Mouse (Mus musculus) embryonic stem cell, embryonic (primary cell): Measurements from ENCODE around the gene C1qc.

Source experiments
- CTCF ChIA-PET, 4 experiments: fragments of 300-600 bp in 2 of 4; fragments of 350-600 bp in 2 of 4; sonication (Branson Sonifier 250); formaldehyde crosslinking; loops; one replicate each; lab custom pipeline; 2022; ENCODE audit warnings: inconsistent platforms in 2 of 4; lab: Charles Lee
- POLR2A ChIA-PET, 4 experiments: fragments of 300-600 bp in 2 of 4; fragments of 350-600 bp in 2 of 4; sonication (Branson Sonifier 250); formaldehyde crosslinking; loops; one replicate each; lab custom pipeline; 2022; ENCODE audit warnings: antibody characterized with exemption in 4 of 4, inconsistent platforms in 1 of 4; lab: Charles Lee

The C1qc gene

GRCm38 (mm10) chr4:136892811-136893210, at the start of gene C1qc:
TSS of gene C1qc (minus strand) at chr4:136893065.
- CTCF ChIA-PET: interaction anchor here in 3 of 4 experiments (0.7 to 3.5 kb wide), 4 partner anchors 14 to 179 kb away, joined by 3 to 31 read pairs (median 13); no protein-coding TSS in a partner anchor
- POLR2A ChIA-PET: interaction anchor here in 1 of 4 experiments (1.0 kb wide), 1 partner anchor 73 kb away, joined by 3 read pairs; no protein-coding TSS in a partner anchor

GRCm38 (mm10) chr4:136937935-136938334, 45.1 kb upstream of the C1qc start:
- POLR2A ChIA-PET: no interaction called here
- CTCF ChIA-PET: interaction anchor here in 2 of 4 experiments (0.6 to 1.5 kb wide), 2 partner anchors 9 to 10 kb away, joined by 3 to 5 read pairs; no protein-coding TSS in a partner anchor

GRCm38 (mm10) chr4:136937344-136937743, 44.5 kb upstream of the C1qc start:
- CTCF ChIA-PET: interaction anchor here in 2 of 4 experiments (0.5 to 1.5 kb wide), 4 partner anchors 8 to 371 kb away, joined by 3 to 5 read pairs (median 4); no protein-coding TSS in a partner anchor
- POLR2A ChIA-PET: interaction anchor here in 1 of 4 experiments (0.9 kb wide), 1 partner anchor 16 kb away, joined by 3 read pairs; no protein-coding TSS in a partner anchor

GRCm38 (mm10) chr4:136934746-136935613, 42.1 kb upstream of the C1qc start:
- ChIA-PET POLR2A (interaction anchor here in 1 of 4 experiments (2.1 kb wide), 1 partner anchor 10 kb away, joined by 4 read pairs; no protein-coding TSS in a partner anchor), CTCF (interaction anchor here in 2 of 4 experiments (0.6 to 1.3 kb wide), 2 partner anchors 30 to 507 kb away, joined by 3 read pairs; no protein-coding TSS in a partner anchor)

GRCm38 (mm10) chr4:136930474-136930873, 37.6 kb upstream of the C1qc start:
- ChIA-PET POLR2A (interaction anchor here in 1 of 4 experiments (1.0 kb wide), 1 partner anchor 31 kb away, joined by 3 read pairs; no protein-coding TSS in a partner anchor), CTCF (interaction anchor here in 3 of 4 experiments (0.6 to 3.4 kb wide), 5 partner anchors 14 to 838 kb away, joined by 3 to 37 read pairs (median 4); no protein-coding TSS in a partner anchor)

- CTCF ChIA-PET: interaction anchor here (0.5 to 3.4 kb wide), 104 partner anchors 9 to 797 kb away, joined by 3 to 43 read pairs (median 4); no protein-coding TSS in a partner anchor
- POLR2A ChIA-PET: interaction anchor here in 1 of 4 experiments (1.0 to 1.1 kb wide), 2 partner anchors 11 to 52 kb away, joined by 3 to 5 read pairs; no protein-coding TSS in a partner anchor
Observed at GRCm38 (mm10) chr4:136928928-136929327, 36.1 kb upstream of the C1qc start.

GRCm38 (mm10) chr4:136925804-136926203, 32.9 kb upstream of the C1qc start:
- POLR2A ChIA-PET: interaction anchor here in 2 of 4 experiments (0.6 to 4.3 kb wide), 4 partner anchors 9 to 56 kb away, joined by 3 to 19 read pairs (median 4); no protein-coding TSS in a partner anchor
- CTCF ChIA-PET: interaction anchor here in 3 of 4 experiments (1.0 to 2.9 kb wide), 5 partner anchors 12 to 110 kb away, joined by 3 to 12 read pairs (median 3); no protein-coding TSS in a partner anchor

- CTCF ChIA-PET: interaction anchor here (0.5 to 1.2 kb wide), 14 partner anchors 15 to 664 kb away, joined by 3 to 12 read pairs (median 3); no protein-coding TSS in a partner anchor
Observed at GRCm38 (mm10) chr4:136924529-136924928, 31.7 kb upstream of the C1qc start.

GRCm38 (mm10) chr4:136919526-136919925, 26.7 kb upstream of the C1qc start:
- POLR2A ChIA-PET: interaction anchor here in 1 of 4 experiments (1.4 kb wide), 1 partner anchor 25 kb away, joined by 3 read pairs; no protein-coding TSS in a partner anchor

More at GRCm38 (mm10) chr4:136924529-136924928, 31.7 kb upstream of the C1qc start:
- POLR2A ChIA-PET: interaction anchor here in 1 of 4 experiments (0.6 to 4.3 kb wide), 3 partner anchors 18 to 124 kb away, joined by 3 to 19 read pairs (median 5); partner anchors contain the start of gene Zbtb40

GRCm38 (mm10) chr4:136918834-136919233, 26.0 kb upstream of the C1qc start:
- POLR2A ChIA-PET: interaction anchor here in 1 of 4 experiments (1.4 kb wide), 1 partner anchor 25 kb away, joined by 3 read pairs; no protein-coding TSS in a partner anchor

More at GRCm38 (mm10) chr4:136919526-136919925, 26.7 kb upstream of the C1qc start:
- CTCF ChIA-PET: interaction anchor here (0.6 to 2.0 kb wide), 11 partner anchors 9 to 245 kb away, joined by 3 to 8 read pairs (median 4); no protein-coding TSS in a partner anchor

GRCm38 (mm10) chr4:136917165-136917524, 24.3 kb upstream of the C1qc start:
- ChIA-PET CTCF (interaction anchor here (1.3 to 2.5 kb wide), 5 partner anchors 10 to 14 kb away, joined by 3 to 14 read pairs (median 5); no protein-coding TSS in a partner anchor), POLR2A (interaction anchor here in 2 of 4 experiments (1.0 to 1.1 kb wide), 4 partner anchors 9 to 142 kb away, joined by 3 to 5 read pairs (median 3); no protein-coding TSS in a partner anchor)

More at GRCm38 (mm10) chr4:136918834-136919233, 26.0 kb upstream of the C1qc start:
- CTCF ChIA-PET: interaction anchor here in 2 of 4 experiments (0.8 to 2.5 kb wide), 4 partner anchors 10 to 52 kb away, joined by 4 to 8 read pairs (median 6); no protein-coding TSS in a partner anchor

- ChIA-PET POLR2A (interaction anchor here in 3 of 4 experiments (0.6 to 1.2 kb wide), 8 partner anchors 10 to 360 kb away, joined by 3 to 4 read pairs (median 3); partner anchors contain the start of gene C1qa (in 1 of the 3)), CTCF (interaction anchor here (0.7 to 2.5 kb wide), 11 partner anchors 9 to 249 kb away, joined by 3 to 14 read pairs (median 4); no protein-coding TSS in a partner anchor)
Observed at GRCm38 (mm10) chr4:136916359-136917164, 23.7 kb upstream of the C1qc start.

- ChIA-PET POLR2A (interaction anchor here in 1 of 4 experiments (0.6 kb wide), 1 partner anchor 45 kb away, joined by 3 read pairs; no protein-coding TSS in a partner anchor), CTCF (no interaction called here)
Observed at GRCm38 (mm10) chr4:136912841-136913240, 20.0 kb upstream of the C1qc start.

- ChIA-PET CTCF (interaction anchor here in 2 of 4 experiments (0.5 to 0.6 kb wide), 2 partner anchors 18 to 196 kb away, joined by 3 to 4 read pairs; no protein-coding TSS in a partner anchor), POLR2A (interaction anchor here in 1 of 4 experiments (1.5 kb wide), 1 partner anchor 24 kb away, joined by 3 read pairs; no protein-coding TSS in a partner anchor)
Observed at GRCm38 (mm10) chr4:136911804-136912203, 18.9 kb upstream of the C1qc start.

- ChIA-PET POLR2A (interaction anchor here in 2 of 4 experiments (0.6 to 1.5 kb wide), 2 partner anchors 25 to 273 kb away, joined by 3 to 5 read pairs; no protein-coding TSS in a partner anchor), CTCF (interaction anchor here (0.6 to 1.3 kb wide), 6 partner anchors 18 to 388 kb away, joined by 3 to 6 read pairs (median 4); no protein-coding TSS in a partner anchor)
Observed at GRCm38 (mm10) chr4:136911211-136911646, 18.4 kb upstream of the C1qc start.

GRCm38 (mm10) chr4:136907809-136908208, 14.9 kb upstream of the C1qc start:
- CTCF ChIA-PET: interaction anchor here (0.5 to 3.5 kb wide), 25 partner anchors 9 to 380 kb away, joined by 3 to 13 read pairs (median 5); partner anchors contain the start of gene C1qc (in 1 of the 4)
- POLR2A ChIA-PET: interaction anchor here in 2 of 4 experiments (0.7 to 5.1 kb wide), 6 partner anchors 10 to 242 kb away, joined by 3 to 19 read pairs (median 3); partner anchors contain the start of gene C1qa (in 1 of the 2)
